Mouse (Mus musculus): ENCODE measurements at regions not wholly inside any gene's neighbourhood (a gene's known extent, or its start where the extent isn't known, plus 50 kb on each side); places are given as distances from the start of the nearest gene placed in this dataset.

DNA sequence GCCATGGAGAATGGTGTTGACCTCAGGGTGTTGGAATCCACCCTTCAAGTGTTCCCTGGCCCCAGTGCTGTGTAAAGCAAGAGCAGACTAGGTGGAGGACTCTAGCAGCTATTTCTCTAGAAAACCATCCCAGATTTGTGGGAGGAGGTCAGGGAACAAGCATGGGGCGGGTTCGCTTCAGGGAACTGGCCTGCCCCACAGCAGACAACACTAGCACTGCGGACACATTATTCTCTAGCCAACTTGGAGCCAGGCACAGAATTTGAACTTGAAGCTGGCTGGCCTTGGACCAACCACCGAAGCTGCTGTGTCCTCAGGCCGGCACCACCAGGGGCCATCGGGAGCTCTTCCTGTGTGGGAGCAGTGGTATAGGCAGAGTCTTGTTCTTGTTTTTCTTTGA lies 227.5 kb upstream of the Adra1b start:
- no peak overlapping the region for H3K4me2 ChIP-seq (ENCODE audit: low read depth, low read length)
- H3K9me3 ChIP-seq (ENCODE audit: control insufficient read depth, low read length), result no peaks in the 10 kb centered on the region
- H3K27me3 ChIP-seq (ENCODE audit: control insufficient read depth, insufficient read depth, low read length), result no peaks in the 10 kb centered on the region
- H3K4me3 ChIP-seq (ENCODE audit: low read depth, low read length), result no peak overlapping the region
- H3K4me1 ChIP-seq (ENCODE audit: control insufficient read depth, insufficient read depth, low read length), result no peaks in the 10 kb centered on the region
- H3K9ac ChIP-seq (replicated peaks; ENCODE audit: low read depth, low read length), result no peak overlapping the region
- H3K36me3 ChIP-seq (ENCODE audit: control insufficient read depth, insufficient read depth, low read length), result no peaks in the 10 kb centered on the region
- no peak overlapping the region for H3K27ac ChIP-seq (ENCODE audit: low read depth, low read length)
- WGBS, result 92% methylated on average over 6 of the region's 6 CpGs
- ATAC-seq (ENCODE audit: low read depth), result no peak

GRCm38 (mm10) chr11:44133244-44133643 lies 232.2 kb upstream of the Adra1b start:
- H3K9me3 ChIP-seq (ENCODE audit: control insufficient read depth, low read length), result no peaks in the 10 kb centered on the region
- no peaks in the 10 kb centered on the region for H3K36me3 ChIP-seq (ENCODE audit: control insufficient read depth, insufficient read depth, low read length)
- no peak overlapping the region for H3K27ac ChIP-seq (ENCODE audit: low read depth, low read length)
- no peak overlapping the region for H3K4me2 ChIP-seq (ENCODE audit: low read depth, low read length)
- 78% methylated on average over 7 of the region's 7 CpGs for WGBS
- no peaks in the 10 kb centered on the region for H3K27me3 ChIP-seq (ENCODE audit: control insufficient read depth, insufficient read depth, low read length)
- H3K4me1 ChIP-seq (ENCODE audit: control insufficient read depth, insufficient read depth, low read length), result no peaks in the 10 kb centered on the region
- no peak overlapping the region for H3K9ac ChIP-seq (replicated peaks; ENCODE audit: low read depth, low read length)
- H3K4me3 ChIP-seq (ENCODE audit: low read depth, low read length), result no peak overlapping the region
- no peak for ATAC-seq (ENCODE audit: low read depth)

DNA sequence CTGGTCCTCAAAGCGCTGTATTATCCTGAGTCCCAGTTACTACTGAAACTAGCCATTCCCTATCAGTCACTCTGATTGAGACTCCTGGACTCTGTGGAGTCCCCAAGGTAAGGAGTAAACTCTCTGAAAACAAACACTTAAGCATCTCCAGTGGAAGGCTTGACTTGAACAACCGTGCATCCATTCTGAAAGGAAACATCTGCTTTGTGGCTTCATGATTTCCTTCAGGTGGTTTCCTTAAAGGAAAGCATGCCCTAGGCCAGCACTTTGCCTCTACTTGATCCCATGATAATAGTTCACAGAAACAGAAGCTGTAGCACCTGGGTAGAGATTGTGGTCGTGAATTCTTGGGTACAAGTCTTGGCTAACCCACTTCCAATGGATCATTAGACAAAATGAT lies 235.0 kb upstream of the Adra1b start:
- Histone ChIP-seq H3K27me3 (ENCODE audit: control insufficient read depth, insufficient read depth, low read length) (no peaks in the 10 kb centered on the region), H3K9me3 (ENCODE audit: control insufficient read depth, low read length) (no peaks in the 10 kb centered on the region)
- 90% methylated on average over 3 of the region's 3 CpGs for WGBS

GRCm38 (mm10) chr11:44142996-44143395 lies 242.0 kb upstream of the Adra1b start:
- Histone ChIP-seq H3K27ac (ENCODE audit: low read depth, low read length) (no peak overlapping the region), H3K4me3 (ENCODE audit: low read depth, low read length) (no peak overlapping the region), H3K36me3 (ENCODE audit: control insufficient read depth, insufficient read depth, low read length) (no peaks in the 10 kb centered on the region), H3K9me3 (ENCODE audit: control insufficient read depth, low read length) (no peaks in the 10 kb centered on the region), H3K4me1 (ENCODE audit: control insufficient read depth, insufficient read depth, low read length) (no peaks in the 10 kb centered on the region), H3K4me2 (ENCODE audit: low read depth, low read length) (no peak overlapping the region), H3K9ac (replicated peaks; ENCODE audit: low read depth, low read length) (no peak overlapping the region), H3K27me3 (ENCODE audit: control insufficient read depth, insufficient read depth, low read length) (no peaks in the 10 kb centered on the region)
- no peak for ATAC-seq (ENCODE audit: low read depth)
- WGBS, result 95% methylated on average over 4 of the region's 4 CpGs

More for the DNA sequence above, 235.0 kb upstream of the Adra1b start:
- Histone ChIP-seq H3K36me3 (ENCODE audit: control insufficient read depth, insufficient read depth, low read length) (no peaks in the 10 kb centered on the region), H3K9ac (replicated peaks; ENCODE audit: low read depth, low read length) (no peak overlapping the region), H3K4me3 (ENCODE audit: low read depth, low read length) (no peak overlapping the region), H3K4me1 (ENCODE audit: control insufficient read depth, insufficient read depth, low read length) (no peaks in the 10 kb centered on the region), H3K27ac (ENCODE audit: low read depth, low read length) (no peak overlapping the region), H3K4me2 (ENCODE audit: low read depth, low read length) (no peak overlapping the region)
- ATAC-seq (ENCODE audit: low read depth), result no peak

DNA sequence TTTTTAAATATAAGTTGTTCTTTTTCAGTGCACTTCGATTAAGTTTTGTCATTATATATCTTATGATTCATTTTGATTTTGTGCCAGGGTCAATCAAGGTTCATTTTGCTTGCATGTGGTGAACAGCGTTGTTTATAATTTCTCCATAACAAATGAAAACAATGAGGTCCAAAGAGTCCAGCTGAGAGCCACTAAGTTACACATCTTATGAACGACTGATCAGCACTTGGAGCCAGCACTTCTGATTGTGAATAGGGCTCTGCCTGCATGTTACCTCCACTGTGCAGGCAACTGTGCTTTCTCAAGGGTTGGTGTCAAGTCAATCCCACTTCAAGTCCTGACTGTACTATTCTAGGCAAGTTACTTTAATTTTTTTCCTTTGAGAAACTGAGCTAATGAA lies 243.5 kb upstream of the Adra1b start:
- Histone ChIP-seq H3K4me3 (ENCODE audit: low read depth, low read length) (no peak overlapping the region), H3K4me2 (ENCODE audit: low read depth, low read length) (no peak overlapping the region), H3K27me3 (ENCODE audit: control insufficient read depth, insufficient read depth, low read length) (no peaks in the 10 kb centered on the region), H3K36me3 (ENCODE audit: control insufficient read depth, insufficient read depth, low read length) (no peaks in the 10 kb centered on the region), H3K9me3 (ENCODE audit: control insufficient read depth, low read length) (no peaks in the 10 kb centered on the region), H3K27ac (ENCODE audit: low read depth, low read length) (no peak overlapping the region), H3K9ac (replicated peaks; ENCODE audit: low read depth, low read length) (no peak overlapping the region), H3K4me1 (ENCODE audit: control insufficient read depth, insufficient read depth, low read length) (no peaks in the 10 kb centered on the region)
- ATAC-seq (ENCODE audit: low read depth), result no peak
- 81% methylated on average over 3 of the region's 3 CpGs for WGBS

GRCm38 (mm10) chr11:44146419-44146818 lies 245.4 kb upstream of the Adra1b start:
- ATAC-seq (ENCODE audit: low read depth), result no peak
- H3K4me2 ChIP-seq (ENCODE audit: low read depth, low read length), result no peak overlapping the region
- no peak overlapping the region for H3K9ac ChIP-seq (replicated peaks; ENCODE audit: low read depth, low read length)
- no peaks in the 10 kb centered on the region for H3K36me3 ChIP-seq (ENCODE audit: control insufficient read depth, insufficient read depth, low read length)
- WGBS, result 87% methylated on average over 3 of the region's 3 CpGs
- no peaks in the 10 kb centered on the region for H3K9me3 ChIP-seq (ENCODE audit: control insufficient read depth, low read length)
- no peaks in the 10 kb centered on the region for H3K4me1 ChIP-seq (ENCODE audit: control insufficient read depth, insufficient read depth, low read length)
- no peak overlapping the region for H3K27ac ChIP-seq (ENCODE audit: low read depth, low read length)
- H3K27me3 ChIP-seq (ENCODE audit: control insufficient read depth, insufficient read depth, low read length), result no peaks in the 10 kb centered on the region
- no peak overlapping the region for H3K4me3 ChIP-seq (ENCODE audit: low read depth, low read length)

DNA sequence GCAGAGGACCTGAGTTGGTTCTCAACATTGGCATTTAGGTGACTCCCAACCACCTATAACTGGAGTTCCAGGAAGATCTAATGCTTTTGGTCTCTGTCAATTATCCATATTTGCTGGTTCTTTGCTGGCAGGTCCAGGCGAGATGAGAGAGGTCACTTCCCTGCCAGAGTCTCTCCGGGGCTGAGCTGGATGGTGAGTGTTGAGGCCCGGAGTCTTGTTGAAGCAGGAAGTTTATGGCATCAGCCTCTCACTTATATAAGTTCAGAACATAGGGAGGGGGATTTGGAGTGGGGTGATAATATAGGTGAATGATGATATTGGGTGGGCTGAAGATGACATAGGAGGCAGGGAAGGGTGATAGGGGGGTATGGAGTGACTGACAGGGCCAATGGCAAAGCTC lies 246.3 kb upstream of the Il12b start:
- H3K36me3 ChIP-seq (ENCODE audit: control insufficient read depth, insufficient read depth, low read length), result no peaks in the 10 kb centered on the region
- no peak overlapping the region for H3K4me3 ChIP-seq (ENCODE audit: low read depth, low read length)
- H3K4me1 ChIP-seq (ENCODE audit: control insufficient read depth, insufficient read depth, low read length), result no peaks in the 10 kb centered on the region
- ATAC-seq (ENCODE audit: low read depth), result no peak
- 96% methylated on average over 3 of the region's 3 CpGs for WGBS
- no peak overlapping the region for H3K9ac ChIP-seq (replicated peaks; ENCODE audit: low read depth, low read length)
- H3K27me3 ChIP-seq (ENCODE audit: control insufficient read depth, insufficient read depth, low read length), result no peaks in the 10 kb centered on the region
- H3K4me2 ChIP-seq (ENCODE audit: low read depth, low read length), result no peak overlapping the region
- no peaks in the 10 kb centered on the region for H3K9me3 ChIP-seq (ENCODE audit: control insufficient read depth, low read length)
- no peak overlapping the region for H3K27ac ChIP-seq (ENCODE audit: low read depth, low read length)

GRCm38 (mm10) chr11:44155591-44155990 lies 244.3 kb upstream of the Il12b start:
- Histone ChIP-seq H3K9ac (replicated peaks; ENCODE audit: low read depth, low read length) (no peak overlapping the region), H3K4me3 (ENCODE audit: low read depth, low read length) (no peak overlapping the region), H3K36me3 (ENCODE audit: control insufficient read depth, insufficient read depth, low read length) (no peaks in the 10 kb centered on the region), H3K27ac (ENCODE audit: low read depth, low read length) (no peak overlapping the region), H3K4me2 (ENCODE audit: low read depth, low read length) (no peak overlapping the region), H3K9me3 (ENCODE audit: control insufficient read depth, low read length) (no peaks in the 10 kb centered on the region), H3K4me1 (ENCODE audit: control insufficient read depth, insufficient read depth, low read length) (no peaks in the 10 kb centered on the region), H3K27me3 (ENCODE audit: control insufficient read depth, insufficient read depth, low read length) (no peaks in the 10 kb centered on the region)
- ATAC-seq (ENCODE audit: low read depth), result no peak
- WGBS, result 53% methylated on average over 2 of the region's 2 CpGs

DNA sequence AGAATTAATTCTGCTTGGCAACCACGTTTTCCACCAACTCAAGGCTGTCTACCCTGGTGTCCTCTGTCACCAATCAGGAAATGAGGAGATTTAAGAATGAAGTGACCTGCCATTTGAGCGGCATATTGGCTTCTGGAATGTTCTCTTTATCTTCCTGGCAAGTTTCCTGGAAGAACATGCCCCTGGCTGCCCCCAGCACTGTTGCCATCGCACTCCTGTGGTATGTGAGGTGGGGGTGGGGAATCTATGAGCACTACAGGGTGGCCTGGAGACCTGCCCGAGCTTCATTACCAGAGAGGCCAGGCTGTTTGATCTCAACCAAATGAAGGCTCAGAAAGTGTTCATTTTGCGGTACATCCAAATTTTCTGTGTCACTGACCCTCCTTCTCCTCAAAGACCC lies 243.8 kb upstream of the Il12b start:
- H3K9ac ChIP-seq (replicated peaks; ENCODE audit: low read depth, low read length), result no peak overlapping the region
- H3K9me3 ChIP-seq (ENCODE audit: control insufficient read depth, low read length), result no peaks in the 10 kb centered on the region
- WGBS, result 54% methylated on average over 5 of the region's 5 CpGs
- ATAC-seq (ENCODE audit: low read depth), result no peak
- no peak overlapping the region for H3K27ac ChIP-seq (ENCODE audit: low read depth, low read length)
- no peaks in the 10 kb centered on the region for H3K27me3 ChIP-seq (ENCODE audit: control insufficient read depth, insufficient read depth, low read length)
- no peak overlapping the region for H3K4me3 ChIP-seq (ENCODE audit: low read depth, low read length)
- H3K4me1 ChIP-seq (ENCODE audit: control insufficient read depth, insufficient read depth, low read length), result no peaks in the 10 kb centered on the region
- H3K4me2 ChIP-seq (ENCODE audit: low read depth, low read length), result no peak overlapping the region
- H3K36me3 ChIP-seq (ENCODE audit: control insufficient read depth, insufficient read depth, low read length), result no peaks in the 10 kb centered on the region

All from neural tube, embryonic 14.5 days (tissue).